Mouse (Mus musculus) stomach, postnatal 0 days (tissue): ENCODE results near the gene Txlng.
A peak's percentile ranks its signal among the peaks of the same experiment; 100 is the strongest.

Experiments used
- CTCF ChIP-seq: IDR thresholded peaks from 2 replicates; pipeline ENCODE4 v1.5.1; 2016; ENCODE audit warnings: antibody characterized with exemption, low read depth, mild to moderate bottlenecking, moderate library complexity
- EP300 ChIP-seq: optimal IDR thresholded peaks from 2 replicates; pipeline ENCODE3; 2016; ENCODE audit warnings: antibody characterized with exemption

DNA sequence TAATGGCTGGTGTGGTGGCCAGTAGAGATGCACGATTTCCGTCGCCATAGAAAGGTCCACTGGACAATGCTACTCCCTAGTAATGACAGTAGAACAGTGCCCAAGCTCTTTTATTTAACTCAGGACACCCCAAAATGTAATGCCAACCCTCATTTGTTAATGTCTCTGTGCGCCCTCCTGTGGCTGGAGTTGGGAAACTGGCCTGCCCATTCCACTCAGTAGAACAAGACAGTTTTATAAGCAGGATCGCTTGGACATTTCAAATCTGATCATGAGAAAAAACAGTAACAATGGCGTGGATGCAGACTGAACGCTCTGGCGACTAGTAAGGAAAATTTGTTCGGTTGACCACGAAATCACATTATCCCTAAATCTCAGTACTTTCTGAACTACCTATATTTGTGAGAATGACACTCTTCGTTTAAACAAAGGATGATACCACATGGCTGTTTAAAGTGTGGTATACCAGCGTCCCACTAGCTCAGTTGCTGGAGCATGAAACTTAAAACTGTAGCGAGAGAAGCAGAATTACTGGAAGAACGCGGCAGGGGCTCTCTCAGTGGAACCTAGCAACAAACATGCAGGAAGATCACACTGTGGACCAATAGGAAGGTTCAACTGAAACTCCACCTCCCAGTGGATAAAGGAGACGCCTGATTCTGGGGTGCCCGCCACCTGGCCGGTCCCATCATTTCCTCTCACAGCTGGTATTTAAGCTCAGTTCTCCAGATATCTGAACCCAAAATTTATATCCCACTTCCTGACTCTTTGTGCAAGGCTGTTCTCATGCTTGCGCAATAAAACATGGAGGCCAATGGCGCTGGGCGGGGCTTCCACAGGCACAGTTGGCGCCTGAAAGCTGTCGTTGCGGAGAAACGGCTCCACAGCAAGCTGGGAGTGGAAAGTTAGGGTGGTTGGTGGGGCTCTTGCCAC lies 94.0 kb downstream of the Txlng start:
- TF ChIP-seq CTCF (peak; percentile 72), EP300 (no peak)
